Mouse (Mus musculus): Measurements from ENCODE around the gene B4galnt1. TPM values are rescaled to one million over a fixed set of nuclear protein-coding genes. Genes with fewer than 3 reads are reported as not detected.
"Not testable (repeated sequence)": the region's sequence is repeated elsewhere in the genome, so short reads cannot be mapped to it uniquely, and the experiment has no call there.

The B4galnt1 gene
- polyA plus RNA-seq, 1 experiment from 2014 or later, result 12.3 TPM

- Histone ChIP-seq H3K4me3 (no peak overlapping the region), H3K27ac (no peak overlapping the region), H3K36me3 (no peaks in the 10 kb centered on the region), H3K4me1 (no peaks in the 10 kb centered on the region), H3K27me3 (no peaks in the 10 kb centered on the region), H3K9ac (no peak overlapping the region), H3K4me2 (no peak overlapping the region), H3K9me3 (no peaks in the 10 kb centered on the region)
- no peak for ATAC-seq (ENCODE audit: insufficient number of reproducible peaks, low FRiP score, low TSS enrichment, low read depth)
- 73% methylated on average over 4 of the region's 4 CpGs for WGBS
These were observed 35.6 kb upstream of the B4galnt1 start for GRCm38 (mm10) chr10:127129431-127129830.

- H3K27ac ChIP-seq, result no peak overlapping the region
- no peak overlapping the region for H3K4me3 ChIP-seq
- H3K4me2 ChIP-seq, result no peak overlapping the region
- 59% methylated on average over 5 of the region's 5 CpGs for WGBS
- H3K9me3 ChIP-seq, result no peaks in the 10 kb centered on the region
- ATAC-seq (ENCODE audit: insufficient number of reproducible peaks, low FRiP score, low TSS enrichment, low read depth), result no peak
- H3K36me3 ChIP-seq, result no peaks in the 10 kb centered on the region
- no peaks in the 10 kb centered on the region for H3K27me3 ChIP-seq
- no peak overlapping the region for H3K9ac ChIP-seq
- no peaks in the 10 kb centered on the region for H3K4me1 ChIP-seq
These were observed 32.6 kb upstream of the B4galnt1 start for GRCm38 (mm10) chr10:127132469-127132868.

GRCm38 (mm10) chr10:127134394-127135035 is 30.5 kb upstream of the B4galnt1 start:
- not testable (repeated sequence) for H3K4me2 ChIP-seq; H3K27me3 ChIP-seq; H3K4me1 ChIP-seq; H3K9me3 ChIP-seq; H3K9ac ChIP-seq; H3K27ac ChIP-seq; H3K36me3 ChIP-seq; H3K4me3 ChIP-seq; ATAC-seq (ENCODE audit: insufficient number of reproducible peaks, low FRiP score, low TSS enrichment, low read depth)
- 74% methylated on average over 3 of the region's 3 CpGs for WGBS

GRCm38 (mm10) chr10:127135118-127135836 is 29.7 kb upstream of the B4galnt1 start:
- ATAC-seq (ENCODE audit: insufficient number of reproducible peaks, low FRiP score, low TSS enrichment, low read depth), result no peak
- Histone ChIP-seq H3K9me3 (no peaks in the 10 kb centered on the region), H3K9ac (no peak overlapping the region), H3K27ac (no peak overlapping the region), H3K4me3 (no peak overlapping the region), H3K27me3 (no peaks in the 10 kb centered on the region), H3K4me1 (no peaks in the 10 kb centered on the region), H3K36me3 (no peaks in the 10 kb centered on the region), H3K4me2 (no peak overlapping the region)
- WGBS, result 41% methylated on average over 8 of the region's 8 CpGs

GRCm38 (mm10) chr10:127136510-127136909 is 28.5 kb upstream of the B4galnt1 start:
- no peak for ATAC-seq (ENCODE audit: insufficient number of reproducible peaks, low FRiP score, low TSS enrichment, low read depth)
- Histone ChIP-seq H3K9me3 (no peaks in the 10 kb centered on the region), H3K36me3 (no peaks in the 10 kb centered on the region), H3K4me3 (no peak overlapping the region), H3K4me1 (no peaks in the 10 kb centered on the region), H3K27ac (no peak overlapping the region), H3K27me3 (no peaks in the 10 kb centered on the region), H3K9ac (no peak overlapping the region), H3K4me2 (no peak overlapping the region)
- 59% methylated on average over 4 of the region's 4 CpGs for WGBS

GRCm38 (mm10) chr10:127137896-127138295 is 27.1 kb upstream of the B4galnt1 start:
- 91% methylated on average over 3 of the region's 3 CpGs for WGBS
- ATAC-seq (ENCODE audit: insufficient number of reproducible peaks, low FRiP score, low TSS enrichment, low read depth), result no peak
- no peaks in the 10 kb centered on the region for H3K4me1 ChIP-seq
- no peak overlapping the region for H3K4me3 ChIP-seq
- no peaks in the 10 kb centered on the region for H3K9me3 ChIP-seq
- no peak overlapping the region for H3K4me2 ChIP-seq
- H3K27me3 ChIP-seq, result no peaks in the 10 kb centered on the region
- no peaks in the 10 kb centered on the region for H3K36me3 ChIP-seq
- H3K9ac ChIP-seq, result no peak overlapping the region
- H3K27ac ChIP-seq, result no peak overlapping the region

- no peak overlapping the region for H3K9ac ChIP-seq
- no peak for ATAC-seq (ENCODE audit: insufficient number of reproducible peaks, low FRiP score, low TSS enrichment, low read depth)
- no peaks in the 10 kb centered on the region for H3K36me3 ChIP-seq
- H3K27ac ChIP-seq, result no peak overlapping the region
- H3K9me3 ChIP-seq, result no peaks in the 10 kb centered on the region
- no peak overlapping the region for H3K4me2 ChIP-seq
- WGBS, result 79% methylated on average over 18 of the region's 18 CpGs
- no peaks in the 10 kb centered on the region for H3K27me3 ChIP-seq
- H3K4me3 ChIP-seq, result no peak overlapping the region
- no peaks in the 10 kb centered on the region for H3K4me1 ChIP-seq
These were observed 26.5 kb upstream of the B4galnt1 start for GRCm38 (mm10) chr10:127138328-127139141.

GRCm38 (mm10) chr10:127140971-127141370 is 24.1 kb upstream of the B4galnt1 start:
- no peak for ATAC-seq (ENCODE audit: insufficient number of reproducible peaks, low FRiP score, low TSS enrichment, low read depth)
- no peaks in the 10 kb centered on the region for H3K36me3 ChIP-seq
- no peaks in the 10 kb centered on the region for H3K9me3 ChIP-seq
- H3K4me1 ChIP-seq, result no peaks in the 10 kb centered on the region
- no peak overlapping the region for H3K4me3 ChIP-seq
- no peaks in the 10 kb centered on the region for H3K27me3 ChIP-seq
- H3K4me2 ChIP-seq, result no peak overlapping the region
- WGBS, result 80% methylated on average over 11 of the region's 11 CpGs
- no peak overlapping the region for H3K27ac ChIP-seq
- no peak overlapping the region for H3K9ac ChIP-seq

GRCm38 (mm10) chr10:127141500-127141899 is 23.5 kb upstream of the B4galnt1 start:
- no peaks in the 10 kb centered on the region for H3K4me1 ChIP-seq
- no peaks in the 10 kb centered on the region for H3K36me3 ChIP-seq
- WGBS, result 79% methylated on average over 8 of the region's 8 CpGs
- no peak overlapping the region for H3K4me3 ChIP-seq
- H3K9me3 ChIP-seq, result no peaks in the 10 kb centered on the region
- no peak for ATAC-seq (ENCODE audit: insufficient number of reproducible peaks, low FRiP score, low TSS enrichment, low read depth)
- H3K4me2 ChIP-seq, result no peak overlapping the region
- no peak overlapping the region for H3K9ac ChIP-seq
- no peaks in the 10 kb centered on the region for H3K27me3 ChIP-seq
- H3K27ac ChIP-seq, result no peak overlapping the region

- Histone ChIP-seq H3K4me1 (no peaks in the 10 kb centered on the region), H3K27me3 (no peaks in the 10 kb centered on the region), H3K9me3 (no peaks in the 10 kb centered on the region), H3K4me2 (no peak overlapping the region), H3K4me3 (no peak overlapping the region), H3K36me3 (no peaks in the 10 kb centered on the region), H3K27ac (no peak overlapping the region), H3K9ac (no peak overlapping the region)
- ATAC-seq (ENCODE audit: insufficient number of reproducible peaks, low FRiP score, low TSS enrichment, low read depth), result no peak
- WGBS, result 75% methylated on average over 8 of the region's 8 CpGs
These were observed 21.8 kb upstream of the B4galnt1 start for GRCm38 (mm10) chr10:127143228-127143627.

GRCm38 (mm10) chr10:127144536-127144935 is 20.5 kb upstream of the B4galnt1 start:
- WGBS, result 77% methylated on average over 7 of the region's 7 CpGs

GRCm38 (mm10) chr10:127145303-127145702 is 19.7 kb upstream of the B4galnt1 start:
- Histone ChIP-seq H3K36me3 (no peaks in the 10 kb centered on the region), H3K4me3 (no peak overlapping the region), H3K9me3 (no peaks in the 10 kb centered on the region), H3K27ac (no peak overlapping the region), H3K27me3 (0 out of 2 replicates have a peak, but pooled peaks cover 3% of the 10 kb centered on the region), H3K4me2 (no peak overlapping the region), H3K9ac (no peak overlapping the region), H3K4me1 (no peaks in the 10 kb centered on the region)
- ATAC-seq (ENCODE audit: insufficient number of reproducible peaks, low FRiP score, low TSS enrichment, low read depth), result no peak
- 76% methylated on average over 5 of the region's 5 CpGs for WGBS

More at GRCm38 (mm10) chr10:127144536-127144935, 20.5 kb upstream of the B4galnt1 start:
- Histone ChIP-seq H3K4me2 (no peak overlapping the region), H3K27ac (no peak overlapping the region), H3K36me3 (no peaks in the 10 kb centered on the region), H3K9me3 (no peaks in the 10 kb centered on the region), H3K9ac (no peak overlapping the region), H3K27me3 (no peaks in the 10 kb centered on the region), H3K4me3 (no peak overlapping the region), H3K4me1 (no peaks in the 10 kb centered on the region)
- no peak for ATAC-seq (ENCODE audit: insufficient number of reproducible peaks, low FRiP score, low TSS enrichment, low read depth)

All from limb, embryonic 15.5 days (tissue).